Mouse (Mus musculus): Measurements from ENCODE around the gene L3mbtl1. TPM values are rescaled to one million over a fixed set of nuclear protein-coding genes. Genes with fewer than 3 reads are reported as not detected.

The L3mbtl1 gene
- polyA plus RNA-seq, 1 experiment = not detected

GRCm38 (mm10) chr2:162993881-162994616 is 50.8 kb downstream of the L3mbtl1 start:
- H3K79me2 ChIP-seq (ENCODE audit: control insufficient read depth, insufficient read depth) = no peaks in the 10 kb centered on the region
- H3K36me3 ChIP-seq (ENCODE audit: control insufficient read depth, insufficient read depth) = no peaks in the 10 kb centered on the region
- H3K4me2 ChIP-seq (ENCODE audit: low read depth) = no peak overlapping the region
- H3K4me3 ChIP-seq = no peak overlapping the region
- TF ChIP-seq REST (IDR thresholded peaks at IDR 0.05; ENCODE audit: insufficient read depth, insufficient read length) (no peak), TCF3 (IDR thresholded peaks at IDR 0.05; ENCODE audit: insufficient read length, low read depth) (no peak), E2F4 (IDR thresholded peaks at IDR 0.05; ENCODE audit: insufficient read depth) (no peak), SRF (IDR thresholded peaks at IDR 0.05; ENCODE audit: control insufficient read depth, insufficient read length, low read depth) (no peak), TCF12 (IDR thresholded peaks at IDR 0.05; ENCODE audit: insufficient read depth, poor library complexity, severe bottlenecking) (no peak), POLR2A (IDR thresholded peaks at IDR 0.05; ENCODE audit: insufficient read length, low read depth) (no peak), CEBPB (IDR thresholded peaks at IDR 0.05; ENCODE audit: insufficient read depth, poor library complexity, severe bottlenecking) (no peak), USF1 (IDR thresholded peaks at IDR 0.05; ENCODE audit: low read depth) (no peak), POLR2AphosphoS2 (IDR thresholded peaks at IDR 0.05; ENCODE audit: insufficient read length, low read depth) (no peak)
- no peak overlapping the region for H3ac ChIP-seq (ENCODE audit: control insufficient read depth, insufficient read length)
- peaks cover 11% of the 10 kb centered on the region for H3K27me3 ChIP-seq (ENCODE audit: control insufficient read depth, insufficient read depth, insufficient read length)

- no peak overlapping the region for H3K4me2 ChIP-seq (ENCODE audit: low read depth)
- H3K27me3 ChIP-seq (ENCODE audit: control insufficient read depth, insufficient read depth, insufficient read length) = peaks cover 21% of the 10 kb centered on the region
- no peaks in the 10 kb centered on the region for H3K79me2 ChIP-seq (ENCODE audit: control insufficient read depth, insufficient read depth)
- TF ChIP-seq MYOG (IDR thresholded peaks at IDR 0.05; ENCODE audit: control insufficient read depth in 1 of 3, insufficient read depth in 1 of 3, insufficient read length in 2 of 3, low read depth in 2 of 3) (no peak), CEBPB (IDR thresholded peaks at IDR 0.05; ENCODE audit: insufficient read depth, poor library complexity, severe bottlenecking) (no peak), TCF12 (IDR thresholded peaks at IDR 0.05; ENCODE audit: insufficient read depth, poor library complexity, severe bottlenecking) (no peak), E2F4 (IDR thresholded peaks at IDR 0.05; ENCODE audit: insufficient read depth) (no peak)
- no peak overlapping the region for H3ac ChIP-seq (ENCODE audit: control insufficient read depth, insufficient read length)
- no peak overlapping the region for H3K4me3 ChIP-seq
- no peaks in the 10 kb centered on the region for H3K36me3 ChIP-seq (ENCODE audit: control insufficient read depth, insufficient read depth)
These were observed 55.4 kb downstream of the L3mbtl1 start for GRCm38 (mm10) chr2:162998528-162999230.

- no peak for TF ChIP-seq SRF (IDR thresholded peaks at IDR 0.05; ENCODE audit: control insufficient read depth, insufficient read length, low read depth)
- Histone ChIP-seq H3ac (ENCODE audit: control insufficient read depth, insufficient read length) (no peak overlapping the region), H3K4me2 (ENCODE audit: low read depth) (no peak overlapping the region), H3K4me3 (no peak overlapping the region), H3K36me3 (ENCODE audit: control insufficient read depth, insufficient read depth) (no peaks in the 10 kb centered on the region), H3K79me2 (ENCODE audit: control insufficient read depth, insufficient read depth) (no peaks in the 10 kb centered on the region), H3K27me3 (ENCODE audit: control insufficient read depth, insufficient read depth, insufficient read length) (peaks cover 25% of the 10 kb centered on the region)
These were observed 56.5 kb downstream of the L3mbtl1 start for GRCm38 (mm10) chr2:162999744-163000143.

GRCm38 (mm10) chr2:163001071-163001470 is 57.8 kb downstream of the L3mbtl1 start:
- H3ac ChIP-seq (ENCODE audit: control insufficient read depth, insufficient read length) = no peak overlapping the region
- no peak overlapping the region for H3K4me3 ChIP-seq
- H3K27me3 ChIP-seq (ENCODE audit: control insufficient read depth, insufficient read depth, insufficient read length) = peaks cover 36% of the 10 kb centered on the region
- H3K4me2 ChIP-seq (ENCODE audit: low read depth) = no peak overlapping the region
- TF ChIP-seq USF1 (IDR thresholded peaks at IDR 0.05; ENCODE audit: low read depth) (no peak), MAX (IDR thresholded peaks at IDR 0.05; ENCODE audit: low read depth) (no peak), MYOG (IDR thresholded peaks at IDR 0.05; ENCODE audit: control insufficient read depth in 1 of 3, insufficient read depth in 1 of 3, insufficient read length in 2 of 3, low read depth in 2 of 3) (no peak)
- no peaks in the 10 kb centered on the region for H3K36me3 ChIP-seq (ENCODE audit: control insufficient read depth, insufficient read depth)
- H3K79me2 ChIP-seq (ENCODE audit: control insufficient read depth, insufficient read depth) = no peaks in the 10 kb centered on the region

GRCm38 (mm10) chr2:163007299-163007698 is 64.0 kb downstream of the L3mbtl1 start:
- Histone ChIP-seq H3K4me2 (ENCODE audit: low read depth) (no peak overlapping the region), H3K79me2 (ENCODE audit: control insufficient read depth, insufficient read depth) (no peaks in the 10 kb centered on the region), H3K4me3 (no peak overlapping the region), H3K27me3 (ENCODE audit: control insufficient read depth, insufficient read depth, insufficient read length) (peaks cover 42% of the 10 kb centered on the region), H3ac (ENCODE audit: control insufficient read depth, insufficient read length) (no peak overlapping the region), H3K36me3 (ENCODE audit: control insufficient read depth, insufficient read depth) (no peaks in the 10 kb centered on the region)
- no peak for TF ChIP-seq TCF3 (IDR thresholded peaks at IDR 0.05; ENCODE audit: insufficient read length, low read depth)
- no peak for TF ChIP-seq POLR2AphosphoS2 (IDR thresholded peaks at IDR 0.05; ENCODE audit: insufficient read length, low read depth)
- no peak for TF ChIP-seq REST (IDR thresholded peaks at IDR 0.05; ENCODE audit: insufficient read depth, insufficient read length)
- TF ChIP-seq E2F4 (IDR thresholded peaks at IDR 0.05; ENCODE audit: insufficient read depth) = no peak
- no peak for TF ChIP-seq TCF12 (IDR thresholded peaks at IDR 0.05; ENCODE audit: insufficient read depth, poor library complexity, severe bottlenecking)
- no peak for TF ChIP-seq MYOD1 (IDR thresholded peaks at IDR 0.05; ENCODE audit: control insufficient read depth in 1 of 3, insufficient read length in 2 of 3, low read depth in 2 of 3)
- no peak for TF ChIP-seq CEBPB (IDR thresholded peaks at IDR 0.05; ENCODE audit: insufficient read depth, poor library complexity, severe bottlenecking)
- no peak for TF ChIP-seq MYOG (IDR thresholded peaks at IDR 0.05; ENCODE audit: control insufficient read depth in 1 of 3, insufficient read depth in 1 of 3, insufficient read length in 2 of 3, low read depth in 2 of 3)
- no peak for TF ChIP-seq USF1 (IDR thresholded peaks at IDR 0.05; ENCODE audit: low read depth)
- no peak for TF ChIP-seq SRF (IDR thresholded peaks at IDR 0.05; ENCODE audit: control insufficient read depth, insufficient read length, low read depth)

Data from myocyte (in vitro differentiated cells).